36 mouse cellular contexts compared by ENCODE assay signal in genomic region chr5:41752721-41753120, GRCm38 (mm10). TPM values are rescaled to one million over a fixed set of nuclear protein-coding genes. Genes with fewer than 3 reads are reported as not detected.
"Had no signal": no experiment of that assay in that cellular context is flagged by ENCODE, and none has a peak within 500 bp of the region (broad histone marks: within the 10 kb centered on the region; RNA-seq: fewer than 3 reads in every experiment).

No protein-coding gene starts in this region.

- H3K4me3 ChIP-seq: gastrocnemius, adult 2 months; heart, embryonic 10.5 days; heart, embryonic 12.5 days; hindbrain, embryonic 10.5 days; hindbrain, embryonic 12.5 days; intestine, embryonic 15.5 days; layer of hippocampus, adult 2 months; left cerebral cortex, adult 2 months; limb, embryonic 10.5 days; limb, embryonic 12.5 days; liver, embryonic 13.5 days; liver, embryonic 15.5 days had no signal

- H3K9ac ChIP-seq: heart, embryonic 12.5 days; hindbrain, embryonic 12.5 days; hindbrain, embryonic 14.5 days; intestine, embryonic 15.5 days; limb, embryonic 12.5 days; liver, embryonic 13.5 days; liver, embryonic 15.5 days had no signal

- H3K36me3 ChIP-seq: heart, embryonic 10.5 days; heart, embryonic 12.5 days; hindbrain, embryonic 10.5 days; hindbrain, embryonic 12.5 days; intestine, embryonic 15.5 days; limb, embryonic 10.5 days; limb, embryonic 12.5 days; liver, embryonic 13.5 days; liver, embryonic 15.5 days had no signal

- H3K4me1 ChIP-seq: heart, embryonic 12.5 days; intestine, embryonic 15.5 days; liver, embryonic 13.5 days; liver, embryonic 15.5 days had no signal

- H3K27ac ChIP-seq: gastrocnemius, adult 2 months; heart, embryonic 10.5 days; hindbrain, embryonic 10.5 days; hindbrain, embryonic 12.5 days; hindbrain, embryonic 14.5 days; intestine, embryonic 15.5 days; layer of hippocampus, adult 2 months; left cerebral cortex, adult 2 months; limb, embryonic 10.5 days; limb, embryonic 12.5 days; liver, embryonic 13.5 days; liver, embryonic 15.5 days had no signal

- DNase-seq: gastrocnemius, adult 2 months; gastrocnemius, postnatal 10 days; gastrocnemius, postnatal 25 days; heart, postnatal 10 days; heart, postnatal 4 days; kidney, adult 18-20 months; kidney, adult 8-10 months; kidney, postnatal 10 days; kidney, postnatal 25 days; kidney, postnatal 4 days; liver; liver, embryonic 13.5 days had no signal

RNA-seq across cellular contexts. Expression of gene Nkx3-2, which starts 11.6 kb away (rescaled TPM):
- total RNA-seq: gastrocnemius, adult 2 months; granulocyte monocyte progenitor cell, adult 5-6 weeks; heart, adult 8-10 months; heart, postnatal 10 days; heart, postnatal 25 days; heart, postnatal 4 days; layer of hippocampus, adult 2 months; layer of hippocampus, postnatal 10 days; layer of hippocampus, postnatal 25 days; left cerebral cortex, adult 2 months; left cerebral cortex, postnatal 14 days; left cerebral cortex, postnatal 36 days had no signal
- polyA plus RNA-seq: heart, embryonic 14.5 days; heart, embryonic 16.5 days; hindbrain, embryonic 14.5 days; hindbrain, embryonic 16.5 days; inflammation-experienced regulatory T-cells, adult 6 months; kidney, embryonic 14.5 days; kidney, embryonic 16.5 days; liver, embryonic 13.5 days; liver, embryonic 15.5 days had no signal
